Mouse (Mus musculus) megakaryocyte, embryonic 14.5 days (primary cell): ENCODE results near the gene Rnf150.

Experiments
- FLI1 ChIP-seq: IDR thresholded peaks from 2 replicates; pipeline ENCODE4 v1.6.1; 2012; ENCODE audit warnings: low read length, inconsistent platforms, mixed read lengths
- GATA1 ChIP-seq: IDR thresholded peaks from 3 replicates; pipeline ENCODE4 v1.6.1; 2012; ENCODE audit warnings: mixed read lengths, low read length, inconsistent platforms, borderline replicate concordance

GRCm38 (mm10) chr8:83074248-83074647, 211.1 kb downstream of the Rnf150 start:
- TF ChIP-seq GATA1 (no peak), FLI1 (no peak)
